Mouse (Mus musculus) MEL (cell line): Measurements from ENCODE around the gene Trim2. TPM values are rescaled to one million over a fixed set of nuclear protein-coding genes. Genes with fewer than 3 reads are reported as not detected.

ENCODE experiments used
- DNase-seq: peaks from one replicate; pipeline ENCODE4 v3.0.0; 2011; ENCODE audit warnings: low read depth, low spot score
- H3K27ac ChIP-seq: 2 replicates; pipeline ENCODE4 v1.5.1; 2012; ENCODE audit warnings: low read depth, mild to moderate bottlenecking, control low read depth, low read length, moderate library complexity; ENCODE audit not compliant: control insufficient read depth
- H3K27me3 ChIP-seq, 2 experiments: fragments of 150-350 bp in 1 of 2; sonication (generic) in 1 of 2; 2 replicates each; pipeline ENCODE4 v1.6.1; 2012; ENCODE audit warnings: low read length in 2 of 2, mild to moderate bottlenecking in 2 of 2, improper control_type of control experiment in 1 of 2, moderate library complexity in 1 of 2; ENCODE audit not compliant: insufficient read depth in 2 of 2, control insufficient read depth in 1 of 2
- H3K36me3 ChIP-seq, 2 experiments: 2 replicates each; pipeline ENCODE4 v1.6.1; 2012 to 2014; ENCODE audit warnings: low read length in 2 of 2, improper control_type of control experiment in 1 of 2, inconsistent platforms in 1 of 2, mild to moderate bottlenecking in 1 of 2; ENCODE audit not compliant: insufficient read depth in 2 of 2, control insufficient read depth in 1 of 2
- H3K4me1 ChIP-seq, 2 experiments: fragments of 150-350 bp in 1 of 2; sonication (generic) in 1 of 2; 2 replicates each; pipeline ENCODE4 v1.6.1; 2012; ENCODE audit warnings: low read length in 2 of 2, improper control_type of control experiment in 1 of 2, mild to moderate bottlenecking in 1 of 2; ENCODE audit not compliant: insufficient read depth in 2 of 2, control insufficient read depth in 1 of 2
- H3K4me3 ChIP-seq, 2 experiments: fragments of 150-350 bp in 1 of 2; sonication (generic) in 1 of 2; 2 replicates each; pipeline ENCODE4 v1.5.1; 2012; ENCODE audit warnings: low read depth in 2 of 2, low read length in 2 of 2, mild to moderate bottlenecking in 2 of 2, moderate library complexity in 2 of 2, control low read depth in 1 of 2, improper control_type of control experiment in 1 of 2; ENCODE audit not compliant: control insufficient read depth in 1 of 2, insufficient read depth in 1 of 2
- H3K79me2 ChIP-seq: 2 replicates; pipeline ENCODE4 v1.6.1; 2012; ENCODE audit warnings: mild to moderate bottlenecking, low read length, moderate library complexity; ENCODE audit not compliant: control insufficient read depth, poor library complexity, insufficient read depth
- H3K9ac ChIP-seq: 2 replicates; pipeline ENCODE4 v1.6.1; 2012; ENCODE audit warnings: low read depth, mild to moderate bottlenecking, control low read depth, low read length, moderate library complexity; ENCODE audit not compliant: control insufficient read depth, poor library complexity, severe bottlenecking
- H3K9me3 ChIP-seq: fragments of 150-350 bp; sonication (generic); replicated peaks from 2 replicates; pipeline ENCODE4 v1.6.1; 2012; ENCODE audit warnings: mild to moderate bottlenecking, low read length, improper control_type of control experiment, moderate library complexity; ENCODE audit not compliant: insufficient read depth
- CHD2 ChIP-seq: IDR thresholded peaks from 2 replicates; pipeline ENCODE4 v1.6.1; 2011; ENCODE audit warnings: low read length, improper control_type of control experiment
- CTCF ChIP-seq, 3 experiments: IDR thresholded peaks in 2 of 3; conservative IDR thresholded peaks in 1 of 3; 2 replicates each; pipeline ENCODE4 v1.5.1; 2011 to 2012; ENCODE audit warnings: low read length in 3 of 3, low read depth in 2 of 3, mild to moderate bottlenecking in 2 of 3, improper control_type of control experiment in 1 of 3, inconsistent platforms in 1 of 3, mixed read lengths in 1 of 3, moderate library complexity in 1 of 3; ENCODE audit not compliant: control insufficient read depth in 1 of 3, insufficient read depth in 1 of 3, poor library complexity in 1 of 3, severe bottlenecking in 1 of 3
- E2F4 ChIP-seq: IDR thresholded peaks from 2 replicates; pipeline ENCODE4 v1.6.1; 2011; ENCODE audit warnings: low read depth, low read length, improper control_type of control experiment, borderline replicate concordance
- GATA1 ChIP-seq: IDR thresholded peaks from 2 replicates; pipeline ENCODE4 v1.6.1; 2011; ENCODE audit warnings: low read depth, low read length, improper control_type of control experiment
- HCFC1 ChIP-seq: IDR thresholded peaks from 2 replicates; pipeline ENCODE4 v1.6.1; 2012; ENCODE audit warnings: low read depth, mild to moderate bottlenecking, inconsistent platforms, low read length, improper control_type of control experiment, moderate library complexity
- JUND ChIP-seq: IDR thresholded peaks from 2 replicates; pipeline ENCODE4 v1.6.1; 2011; ENCODE audit warnings: low read depth, mild to moderate bottlenecking, improper control_type of control experiment, low read length
- MAFK ChIP-seq: IDR thresholded peaks from 2 replicates; pipeline ENCODE4 v1.6.1; 2011; ENCODE audit warnings: low read depth, mild to moderate bottlenecking, low read length, improper control_type of control experiment, borderline replicate concordance
- MAZ ChIP-seq: IDR thresholded peaks from 2 replicates; pipeline ENCODE4 v1.6.1; 2012; ENCODE audit warnings: low read depth, mild to moderate bottlenecking, inconsistent platforms, low read length, improper control_type of control experiment
- MXI1 ChIP-seq: IDR thresholded peaks from 2 replicates; pipeline ENCODE4 v1.6.1; 2011; ENCODE audit warnings: mild to moderate bottlenecking, low read depth, low read length, improper control_type of control experiment
- NRF1 ChIP-seq: IDR thresholded peaks from 2 replicates; pipeline ENCODE4 v1.6.1; 2014; ENCODE audit warnings: low read depth, mild to moderate bottlenecking, inconsistent platforms, low read length, improper control_type of control experiment, moderate library complexity; ENCODE audit not compliant: poor library complexity, insufficient read depth, severe bottlenecking
- POLR2A ChIP-seq, 2 experiments: IDR thresholded peaks; 2 replicates each; pipeline ENCODE4 v1.6.1; 2011 to 2012; ENCODE audit warnings: low read length in 2 of 2, mild to moderate bottlenecking in 2 of 2, control low read depth in 1 of 2, improper control_type of control experiment in 1 of 2, low read depth in 1 of 2, moderate library complexity in 1 of 2; ENCODE audit not compliant: control insufficient read depth in 1 of 2, insufficient read depth in 1 of 2, poor library complexity in 1 of 2
- POLR2AphosphoS5 ChIP-seq: IDR thresholded peaks from 2 replicates; pipeline ENCODE4 v1.6.1; 2012; ENCODE audit warnings: low read depth, borderline replicate concordance, mild to moderate bottlenecking, inconsistent platforms, low read length, moderate library complexity, mixed read lengths
- RAD21 ChIP-seq: IDR thresholded peaks from 2 replicates; pipeline ENCODE4 v1.6.1; 2011; ENCODE audit warnings: mild to moderate bottlenecking, low read depth, low read length, improper control_type of control experiment
- SIN3A ChIP-seq: IDR thresholded peaks from 2 replicates; pipeline ENCODE4 v1.6.1; 2012; ENCODE audit warnings: low read length, improper control_type of control experiment, inconsistent platforms
- TAL1 ChIP-seq: IDR thresholded peaks from 2 replicates; pipeline ENCODE4 v1.6.1; 2012; ENCODE audit warnings: mild to moderate bottlenecking, inconsistent platforms, low read length, moderate library complexity, mixed read lengths
- UBTF ChIP-seq: IDR thresholded peaks from 2 replicates; pipeline ENCODE4 v1.6.1; 2012; ENCODE audit warnings: low read depth, mild to moderate bottlenecking, inconsistent platforms, low read length, improper control_type of control experiment, moderate library complexity, borderline replicate concordance; ENCODE audit not compliant: insufficient read depth
- USF1 ChIP-seq: IDR thresholded peaks from 2 replicates; pipeline ENCODE4 v1.6.1; 2014; ENCODE audit warnings: low read depth, mild to moderate bottlenecking, inconsistent platforms, low read length, improper control_type of control experiment, moderate library complexity
- USF2 ChIP-seq, 2 experiments: IDR thresholded peaks; 2 replicates each; pipeline ENCODE4 v1.6.1; 2011 to 2012; ENCODE audit warnings: improper control_type of control experiment in 2 of 2, low read length in 2 of 2, borderline replicate concordance in 1 of 2, inconsistent platforms in 1 of 2, low read depth in 1 of 2, mild to moderate bottlenecking in 1 of 2; ENCODE audit not compliant: insufficient read depth in 1 of 2
- polyA plus RNA-seq, 2 experiments: library from polyadenylated mRNA; stranded (reverse) in 1 of 2; unstranded in 1 of 2; fragments of >175 nt in 1 of 2; fragments of >200 nt in 1 of 2; gene quantifications; 2 replicates each; pipeline versions ENCODE4 v1.2.1 to v1.2.4; 2012; ENCODE audit warnings: low replicate concordance in 2 of 2, low read depth in 1 of 2; ENCODE audit not compliant: insufficient read length in 2 of 2, insufficient read depth in 1 of 2, missing spikeins in 1 of 2
- total RNA-seq: library from RNA; depleted of rRNA; stranded (reverse); fragments of 300-350 nt; gene quantifications from 2 replicates; pipeline ENCODE4 v1.2.3, GENCODE M21; 2012

Trim2 gene
- total and polyA plus RNA-seq, 3 experiments, result 1.7 to 4.4 TPM; not detected in 1

DNA sequence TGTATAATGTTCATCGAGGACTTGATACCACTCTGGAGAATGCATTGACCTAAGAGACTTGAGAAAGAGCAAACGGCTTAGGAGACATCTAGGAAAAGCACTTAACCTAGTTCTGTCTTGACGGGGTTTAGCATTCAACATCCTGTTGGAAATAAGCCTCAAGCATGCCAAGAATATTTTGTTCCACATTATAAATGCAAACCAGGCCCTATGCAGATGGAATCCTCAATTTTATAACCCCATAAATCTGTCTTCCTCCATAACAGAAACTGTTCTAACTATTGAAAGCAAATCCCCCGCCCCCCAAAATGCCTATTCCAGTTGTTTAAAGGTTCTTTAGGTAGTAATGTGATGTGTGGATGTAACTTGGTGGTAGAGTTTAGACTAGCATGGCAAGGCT, 55.0 kb downstream of the Trim2 start:
- H3K36me3 ChIP-seq, result peaks cover 0 to 6% of the 10 kb centered on the region in 2 experiments; a peak in 2 of 4 replicates
- no peaks in the 10 kb centered on the region for H3K9me3 ChIP-seq
- no peaks in the 10 kb centered on the region for H3K27me3 ChIP-seq

DNA sequence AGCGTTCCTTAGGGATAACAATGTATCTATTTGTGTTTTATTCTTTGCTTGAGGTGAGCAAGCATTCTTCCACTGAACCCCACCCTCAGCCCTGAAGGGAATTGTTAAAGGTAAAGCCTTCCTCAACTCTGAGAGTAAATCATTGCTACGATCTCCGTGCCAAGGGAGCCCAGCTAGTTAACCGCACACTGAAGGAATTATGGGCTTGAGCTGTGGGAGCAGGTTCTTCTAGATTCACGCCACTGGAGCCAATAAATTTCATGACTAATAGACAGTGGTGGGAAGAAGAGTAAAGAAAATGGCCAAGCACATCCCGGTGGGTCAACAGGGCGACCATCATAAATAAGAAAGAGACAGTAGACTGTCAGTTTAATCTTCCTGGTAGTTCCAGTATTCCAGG, 56.4 kb downstream of the Trim2 start:
- Histone ChIP-seq H3K9me3 (no peaks in the 10 kb centered on the region), H3K36me3 (peaks cover 0 to 6% of the 10 kb centered on the region in 2 experiments; a peak in 2 of 4 replicates), H3K27ac (no peak overlapping the region), H3K27me3 (no peaks in the 10 kb centered on the region), H3K79me2 (no peaks in the 10 kb centered on the region), H3K4me3 (no peak overlapping the region), H3K9ac (no peak overlapping the region), H3K4me1 (peaks cover 5 to 8% of the 10 kb centered on the region in 2 experiments; a peak in 3 of 4 replicates)
- DNase-seq, result no peak
- TF ChIP-seq CHD2, result no peak
- no peak for TF ChIP-seq USF2 (IDR thresholded peaks at IDR 0.05; ENCODE audit: borderline replicate concordance in 1 of 2, insufficient read depth in 1 of 2, low read depth in 1 of 2, low read length in 2 of 2)
- TF ChIP-seq TAL1, result no peak
- no peak for TF ChIP-seq NRF1
- no peak for TF ChIP-seq POLR2A (IDR thresholded peaks at IDR 0.05; ENCODE audit: control insufficient read depth in 1 of 2, insufficient read depth in 1 of 2, low read depth in 1 of 2, low read length in 2 of 2, poor library complexity in 1 of 2)

More for the DNA sequence above, 55.0 kb downstream of the Trim2 start:
- DNase-seq, result no peak
- H3K4me3 ChIP-seq, result no peak overlapping the region
- peaks cover 5 to 8% of the 10 kb centered on the region in 2 experiments; a peak in 3 of 4 replicates for H3K4me1 ChIP-seq
- H3K27ac ChIP-seq, result no peak overlapping the region
- no peaks in the 10 kb centered on the region for H3K79me2 ChIP-seq
- TF ChIP-seq POLR2AphosphoS5 (no peak), USF1 (no peak), HCFC1 (no peak)
- TF ChIP-seq, all 39 proteins: peak for 0
- no peak overlapping the region for H3K9ac ChIP-seq

- H3K79me2 ChIP-seq, result no peaks in the 10 kb centered on the region
- no peaks in the 10 kb centered on the region for H3K27me3 ChIP-seq
- no peak overlapping the region for H3K4me3 ChIP-seq
- no peak for DNase-seq
- no peaks in the 10 kb centered on the region for H3K9me3 ChIP-seq
- no peak overlapping the region for H3K9ac ChIP-seq
- H3K36me3 ChIP-seq, result peaks cover 0 to 11% of the 10 kb centered on the region in 2 experiments; a peak in 2 of 4 replicates
- no peak for TF ChIP-seq SIN3A
- TF ChIP-seq MXI1, result no peak
- TF ChIP-seq USF1, result no peak
- TF ChIP-seq JUND, result no peak
- TF ChIP-seq MAFK, result no peak
- no peak for TF ChIP-seq MAZ
- TF ChIP-seq CTCF (IDR thresholded peaks at IDR 0.05 in 2 of 3, conservative IDR thresholded peaks at IDR 0.05 in 1 of 3; ENCODE audit: control insufficient read depth in 1 of 3, insufficient read depth in 1 of 3, low read depth in 2 of 3, low read length in 3 of 3, poor library complexity in 1 of 3, severe bottlenecking in 1 of 3), result no peak
- no peak for TF ChIP-seq GATA1
- no peak for TF ChIP-seq UBTF
- no peak for TF ChIP-seq E2F4
- no peak for TF ChIP-seq TAL1
- no peak for TF ChIP-seq RAD21
- TF ChIP-seq, all 39 proteins: peak for 0
- peaks cover 5 to 12% of the 10 kb centered on the region in 2 experiments; a peak in 3 of 4 replicates for H3K4me1 ChIP-seq
- H3K27ac ChIP-seq, result no peak overlapping the region
Observed at GRCm38 (mm10) chr3:84247789-84248188, 58.9 kb downstream of the Trim2 start.
